Mouse (Mus musculus): ENCODE data around the gene Klc2. TPM values are rescaled to one million over a fixed set of nuclear protein-coding genes. Genes with fewer than 3 reads are reported as not detected.
A peak's percentile ranks its signal among the peaks of the same experiment; 100 is the strongest.

Klc2 gene
- polyA plus RNA-seq, 1 experiment from 2014 or later, result 59.0 TPM

- H3K9ac ChIP-seq (replicated peaks; ENCODE audit: low read length), result no peak overlapping the region
- 6% methylated on average over 2 of the region's 2 CpGs for WGBS
- H3K4me2 ChIP-seq (ENCODE audit: low read length), result no peak overlapping the region
- H3K9me3 ChIP-seq (ENCODE audit: control insufficient read depth, low read length), result no peaks in the 10 kb centered on the region
- DNase-seq (peak; percentile 86), ATAC-seq (ENCODE audit: low FRiP score, low TSS enrichment) (no peak)
- no peak overlapping the region for H3K27ac ChIP-seq (replicated peaks; ENCODE audit: low read depth, low read length)
- no peaks in the 10 kb centered on the region for H3K4me1 ChIP-seq (ENCODE audit: control insufficient read depth, insufficient read depth, low read length)
- H3K4me3 ChIP-seq (replicated peaks; ENCODE audit: low read depth, low read length), result no peak overlapping the region
- peaks cover 77% of the 10 kb centered on the region for H3K36me3 ChIP-seq (ENCODE audit: control insufficient read depth, insufficient read depth, low read length)
- no peaks in the 10 kb centered on the region for H3K27me3 ChIP-seq (ENCODE audit: control insufficient read depth, insufficient read depth, low read length)
These were observed 21.3 kb upstream of the Klc2 start for GRCm38 (mm10) chr19:5139640-5140039.

DNA sequence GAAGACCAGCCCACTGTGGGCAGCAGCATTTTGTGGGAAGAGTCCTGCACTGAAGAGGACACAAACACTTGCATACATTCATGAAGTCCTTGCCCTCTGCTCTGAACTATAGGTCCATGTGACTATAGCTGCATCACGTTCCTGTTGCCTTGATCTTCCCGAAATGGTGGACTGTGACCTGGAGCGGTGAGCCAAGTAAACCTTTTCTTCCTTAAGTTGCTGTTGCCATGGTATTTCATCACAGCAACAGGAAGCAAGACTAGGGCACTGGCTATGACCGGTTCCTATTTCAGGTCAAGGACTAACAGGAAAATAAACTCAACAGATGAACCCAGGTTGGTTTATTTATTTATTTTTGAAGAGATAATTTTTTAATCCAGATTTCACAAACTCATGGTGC lies 12.9 kb upstream of the Klc2 start:
- Histone ChIP-seq H3K4me3 (replicated peaks; ENCODE audit: low read depth, low read length) (no peak overlapping the region), H3K4me2 (ENCODE audit: low read length) (no peak overlapping the region), H3K36me3 (ENCODE audit: control insufficient read depth, insufficient read depth, low read length) (peaks cover 33% of the 10 kb centered on the region), H3K9me3 (ENCODE audit: control insufficient read depth, low read length) (no peaks in the 10 kb centered on the region), H3K4me1 (ENCODE audit: control insufficient read depth, insufficient read depth, low read length) (no peaks in the 10 kb centered on the region), H3K9ac (replicated peaks; ENCODE audit: low read length) (no peak overlapping the region), H3K27me3 (ENCODE audit: control insufficient read depth, insufficient read depth, low read length) (no peaks in the 10 kb centered on the region), H3K27ac (replicated peaks; ENCODE audit: low read depth, low read length) (no peak overlapping the region)
- 83% methylated on average over 4 of the region's 4 CpGs for WGBS
- no peak for DNase-seq
- ATAC-seq (ENCODE audit: low FRiP score, low TSS enrichment), result no peak

DNA sequence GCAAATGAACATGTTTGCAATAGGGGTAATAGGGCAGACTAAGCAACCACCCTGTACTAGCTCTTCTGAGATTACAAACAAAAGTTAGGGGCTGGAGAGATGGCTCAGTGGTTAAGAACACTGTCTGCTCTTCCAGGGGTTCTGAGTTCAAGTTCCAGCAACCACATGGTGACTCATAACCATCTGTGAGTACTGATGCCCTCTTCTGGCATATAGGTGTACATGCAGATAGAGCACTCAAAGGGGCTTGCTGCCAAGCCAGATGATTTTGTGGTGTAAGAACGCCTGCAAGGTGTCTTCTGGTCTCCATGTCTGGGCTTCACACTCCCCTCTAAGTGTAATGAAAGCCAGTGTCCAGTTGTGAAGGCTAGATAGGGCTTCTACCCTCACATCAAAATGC lies 11.4 kb upstream of the Klc2 start:
- no peak overlapping the region for H3K27ac ChIP-seq (replicated peaks; ENCODE audit: low read depth, low read length)
- H3K4me2 ChIP-seq (ENCODE audit: low read length), result no peak overlapping the region
- no peaks in the 10 kb centered on the region for H3K9me3 ChIP-seq (ENCODE audit: control insufficient read depth, low read length)
- no peak overlapping the region for H3K4me3 ChIP-seq (replicated peaks; ENCODE audit: low read depth, low read length)
- H3K27me3 ChIP-seq (ENCODE audit: control insufficient read depth, insufficient read depth, low read length), result no peaks in the 10 kb centered on the region
- H3K4me1 ChIP-seq (ENCODE audit: control insufficient read depth, insufficient read depth, low read length), result no peaks in the 10 kb centered on the region
- no peak overlapping the region for H3K9ac ChIP-seq (replicated peaks; ENCODE audit: low read length)
- 26% methylated on average over 1 of the region's 1 CpGs for WGBS
- ATAC-seq (ENCODE audit: low FRiP score, low TSS enrichment), result no peak
- DNase-seq, result peak; percentile 27
- H3K36me3 ChIP-seq (ENCODE audit: control insufficient read depth, insufficient read depth, low read length), result peaks cover 20% of the 10 kb centered on the region

GRCm38 (mm10) chr19:5124055-5124614 lies 5.8 kb upstream of the Klc2 start:
- H3K27me3 ChIP-seq (ENCODE audit: control insufficient read depth, insufficient read depth, low read length), result no peaks in the 10 kb centered on the region
- H3K4me2 ChIP-seq (ENCODE audit: low read length), result no peak overlapping the region
- ATAC-seq (ENCODE audit: low FRiP score, low TSS enrichment) (no peak), DNase-seq (no peak)
- peaks cover 2% of the 10 kb centered on the region for H3K4me1 ChIP-seq (ENCODE audit: control insufficient read depth, insufficient read depth, low read length)
- no peaks in the 10 kb centered on the region for H3K36me3 ChIP-seq (ENCODE audit: control insufficient read depth, insufficient read depth, low read length)
- no peaks in the 10 kb centered on the region for H3K9me3 ChIP-seq (ENCODE audit: control insufficient read depth, low read length)
- no peak overlapping the region for H3K4me3 ChIP-seq (replicated peaks; ENCODE audit: low read depth, low read length)
- 74% methylated on average over 7 of the region's 7 CpGs for WGBS
- H3K9ac ChIP-seq (replicated peaks; ENCODE audit: low read length), result no peak overlapping the region
- no peak overlapping the region for H3K27ac ChIP-seq (replicated peaks; ENCODE audit: low read depth, low read length)

GRCm38 (mm10) chr19:5123241-5123640 lies 4.9 kb upstream of the Klc2 start:
- Histone ChIP-seq H3K9ac (replicated peaks; ENCODE audit: low read length) (no peak overlapping the region), H3K36me3 (ENCODE audit: control insufficient read depth, insufficient read depth, low read length) (no peaks in the 10 kb centered on the region), H3K4me2 (ENCODE audit: low read length) (no peak overlapping the region), H3K4me3 (replicated peaks; ENCODE audit: low read depth, low read length) (no peak overlapping the region), H3K27me3 (ENCODE audit: control insufficient read depth, insufficient read depth, low read length) (no peaks in the 10 kb centered on the region), H3K27ac (replicated peaks; ENCODE audit: low read depth, low read length) (no peak overlapping the region), H3K9me3 (ENCODE audit: control insufficient read depth, low read length) (no peaks in the 10 kb centered on the region), H3K4me1 (ENCODE audit: control insufficient read depth, insufficient read depth, low read length) (peaks cover 5% of the 10 kb centered on the region)
- ATAC-seq (ENCODE audit: low FRiP score, low TSS enrichment) (no peak), DNase-seq (no peak)
- 87% methylated on average over 3 of the region's 3 CpGs for WGBS

DNA sequence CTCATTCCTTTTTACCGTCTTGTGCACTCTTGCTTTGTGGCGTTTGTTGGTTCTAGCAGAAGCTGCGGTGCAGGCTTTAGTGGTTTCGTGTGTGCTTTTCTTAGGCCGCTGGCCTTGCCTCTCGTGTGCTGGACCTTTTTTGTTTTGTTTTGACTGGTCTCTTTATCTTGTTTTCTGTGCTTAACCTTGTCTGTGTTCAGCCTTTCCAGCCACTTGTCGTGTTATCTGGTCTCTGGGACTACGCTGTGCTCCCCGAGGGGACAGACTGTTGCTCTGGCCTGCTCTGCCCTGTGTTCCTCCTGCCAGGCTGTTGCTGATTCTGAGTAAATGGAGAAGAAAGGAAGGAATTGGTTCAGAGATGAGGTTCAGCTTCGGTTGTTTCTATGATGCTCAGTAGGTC lies 4.1 kb upstream of the Klc2 start:
- no peaks in the 10 kb centered on the region for H3K36me3 ChIP-seq (ENCODE audit: control insufficient read depth, insufficient read depth, low read length)
- ATAC-seq (ENCODE audit: low FRiP score, low TSS enrichment), result no peak
- no peak overlapping the region for H3K27ac ChIP-seq (replicated peaks; ENCODE audit: low read depth, low read length)
- 74% methylated on average over 10 of the region's 10 CpGs for WGBS
- H3K9me3 ChIP-seq (ENCODE audit: control insufficient read depth, low read length), result no peaks in the 10 kb centered on the region
- H3K27me3 ChIP-seq (ENCODE audit: control insufficient read depth, insufficient read depth, low read length), result no peaks in the 10 kb centered on the region
- no peak overlapping the region for H3K4me2 ChIP-seq (ENCODE audit: low read length)
- DNase-seq, result no peak
- H3K4me1 ChIP-seq (ENCODE audit: control insufficient read depth, insufficient read depth, low read length), result peaks cover 5% of the 10 kb centered on the region
- H3K4me3 ChIP-seq (replicated peaks; ENCODE audit: low read depth, low read length), result no peak overlapping the region
- no peak overlapping the region for H3K9ac ChIP-seq (replicated peaks; ENCODE audit: low read length)

- WGBS, result under 1% methylated on average over 83 of the region's 83 CpGs
- DNase-seq (peak; percentile 95), ATAC-seq (ENCODE audit: low FRiP score, low TSS enrichment) (peak; percentile 90)
- H3K9me3 ChIP-seq (ENCODE audit: control insufficient read depth, low read length), result no peaks in the 10 kb centered on the region
- peak overlapping the region; percentile 93 for H3K27ac ChIP-seq (replicated peaks; ENCODE audit: low read depth, low read length)
- H3K27me3 ChIP-seq (ENCODE audit: control insufficient read depth, insufficient read depth, low read length), result no peaks in the 10 kb centered on the region
- H3K4me2 ChIP-seq (ENCODE audit: low read length), result peak overlapping the region; percentile 77
- peaks cover 13% of the 10 kb centered on the region for H3K4me1 ChIP-seq (ENCODE audit: control insufficient read depth, insufficient read depth, low read length)
- peaks cover 22% of the 10 kb centered on the region for H3K36me3 ChIP-seq (ENCODE audit: control insufficient read depth, insufficient read depth, low read length)
- peak overlapping the region; percentile 88 for H3K9ac ChIP-seq (replicated peaks; ENCODE audit: low read length)
- H3K4me3 ChIP-seq (replicated peaks; ENCODE audit: low read depth, low read length), result peak overlapping the region; percentile 92
These were observed 621 bp downstream of the Klc2 start for GRCm38 (mm10) chr19:5117494-5118383.

- no peak overlapping the region for H3K9ac ChIP-seq (replicated peaks; ENCODE audit: low read length)
- no peaks in the 10 kb centered on the region for H3K9me3 ChIP-seq (ENCODE audit: control insufficient read depth, low read length)
- no peak overlapping the region for H3K4me2 ChIP-seq (ENCODE audit: low read length)
- DNase-seq (no peak), ATAC-seq (ENCODE audit: low FRiP score, low TSS enrichment) (no peak)
- no peak overlapping the region for H3K27ac ChIP-seq (replicated peaks; ENCODE audit: low read depth, low read length)
- peaks cover 62% of the 10 kb centered on the region for H3K36me3 ChIP-seq (ENCODE audit: control insufficient read depth, insufficient read depth, low read length)
- no peaks in the 10 kb centered on the region for H3K27me3 ChIP-seq (ENCODE audit: control insufficient read depth, insufficient read depth, low read length)
- peaks cover 8% of the 10 kb centered on the region for H3K4me1 ChIP-seq (ENCODE audit: control insufficient read depth, insufficient read depth, low read length)
- whole genome bisulfite sequencing, result 95% methylated on average over 7 of the region's 7 CpGs
- H3K4me3 ChIP-seq (replicated peaks; ENCODE audit: low read depth, low read length), result no peak overlapping the region
These were observed 4.6 kb downstream of the Klc2 start for GRCm38 (mm10) chr19:5113783-5114182.

Measured in midbrain, embryonic 14.5 days (tissue).